Mouse (Mus musculus) skeletal muscle tissue, adult 2 months (tissue): ENCODE data around the gene Rasgef1b.

Experiments
- DNase-seq: peaks from one replicate; pipeline ENCODE4 v3.0.0-alpha.2; 2012; ENCODE audit warnings: low read depth, low spot score

Rasgef1b gene

DNA sequence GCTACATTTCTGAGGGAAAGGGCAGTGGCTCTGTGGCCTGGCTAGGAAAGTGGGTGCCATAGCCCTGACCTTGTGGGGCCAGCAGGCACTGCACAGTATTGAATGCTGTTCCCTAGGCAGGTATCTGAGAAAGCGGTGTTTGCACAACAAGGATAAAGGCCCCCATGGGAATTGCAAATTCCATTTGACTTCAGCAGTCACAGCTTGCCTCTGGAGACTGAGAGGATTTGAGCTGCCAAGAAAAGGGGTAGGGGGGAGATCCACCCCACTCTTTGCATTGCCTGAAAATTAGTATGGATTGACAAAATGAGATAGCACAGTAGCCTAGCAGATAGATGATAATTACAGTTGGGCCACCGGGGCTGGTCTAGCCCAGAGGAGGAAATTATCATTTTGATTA lies 326.1 kb downstream of the Rasgef1b start:
- no peak for DNase-seq

DNA sequence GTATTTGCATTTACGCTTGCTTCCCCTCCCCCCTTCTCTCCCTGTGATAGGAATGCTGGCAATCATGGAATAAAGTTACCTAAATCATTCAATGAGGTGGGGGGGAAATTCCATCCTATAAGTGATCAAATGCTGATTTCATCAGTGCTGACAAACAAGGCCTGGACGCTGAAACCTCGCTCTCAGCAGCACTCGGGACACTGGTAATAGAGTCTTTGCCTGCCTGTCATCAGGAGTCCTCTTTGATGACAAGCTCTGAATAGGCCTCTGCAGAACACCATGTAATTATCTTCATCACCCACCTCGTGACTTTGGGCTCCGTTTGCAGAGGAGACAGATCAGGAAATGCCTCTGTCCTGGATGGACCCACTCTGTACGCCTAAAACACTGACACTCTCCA lies 326.6 kb downstream of the Rasgef1b start:
- DNase-seq: no peak

DNA sequence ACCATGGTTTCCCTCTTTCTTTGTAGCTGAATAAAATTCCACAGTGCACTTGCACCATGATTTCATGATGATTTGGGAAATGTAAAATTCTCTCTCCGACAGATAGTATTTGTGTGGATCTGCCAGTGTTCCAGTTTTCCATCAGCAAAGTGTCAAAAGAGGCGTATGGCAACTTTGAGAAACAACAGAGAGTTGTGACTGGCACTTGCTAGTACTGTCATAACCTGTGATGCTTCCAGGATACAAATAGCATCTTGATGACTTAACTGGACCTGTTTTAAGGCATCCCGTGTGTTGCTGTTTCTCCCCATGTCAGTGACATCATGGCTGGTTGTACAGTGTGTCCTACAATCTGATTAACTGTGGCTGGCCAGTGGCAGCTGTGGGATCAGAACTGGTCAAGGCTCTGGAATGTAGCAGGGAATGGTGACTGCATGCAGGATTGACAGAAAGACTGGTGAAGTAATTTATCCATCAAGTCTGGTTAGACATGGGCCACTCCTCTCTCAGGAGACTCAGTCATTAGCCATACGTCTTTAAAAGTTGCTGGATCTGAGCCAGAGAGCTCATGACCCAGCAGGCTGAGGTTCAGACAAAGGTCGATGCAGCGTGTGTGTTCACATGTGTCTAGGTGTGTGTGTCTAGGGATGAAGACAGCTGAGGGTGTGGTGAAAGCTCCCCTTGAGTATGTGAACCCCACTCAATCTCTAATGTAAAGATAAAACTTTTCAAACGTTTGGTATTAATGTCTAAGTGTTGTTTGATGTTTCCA lies 328.8 kb downstream of the Rasgef1b start:
- DNase-seq: no peak

DNA sequence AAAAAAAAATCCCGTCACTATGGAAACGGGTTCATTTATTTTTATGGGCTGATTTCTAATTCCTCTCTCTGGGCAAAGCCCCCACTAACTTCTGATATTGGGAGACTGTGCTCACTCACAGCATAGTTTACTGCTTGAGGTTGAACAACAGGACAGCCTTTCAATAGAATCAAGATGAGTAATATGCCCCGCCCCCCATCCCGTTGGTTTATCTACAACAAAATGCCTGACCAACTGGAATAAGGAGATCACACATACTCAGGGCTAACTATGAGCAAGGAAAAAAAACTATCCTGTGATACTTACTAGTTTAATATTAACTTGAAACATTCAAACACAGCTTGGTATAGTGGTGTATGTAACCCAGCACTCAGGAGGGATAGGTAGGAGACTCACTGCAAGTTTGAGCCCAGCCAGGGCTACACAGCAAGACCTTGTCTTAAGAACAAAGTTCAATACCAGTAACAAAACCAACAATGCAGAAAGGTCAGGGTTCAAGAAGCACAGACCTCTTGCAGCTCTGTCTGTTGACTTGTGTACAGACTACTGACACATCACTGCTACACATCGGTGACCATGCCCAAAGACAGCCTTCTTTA lies 330.3 kb downstream of the Rasgef1b start:
- no peak for DNase-seq

GRCm38 (mm10) chr5:99394578-99394977 lies 334.3 kb downstream of the Rasgef1b start:
- no peak for DNase-seq

DNA sequence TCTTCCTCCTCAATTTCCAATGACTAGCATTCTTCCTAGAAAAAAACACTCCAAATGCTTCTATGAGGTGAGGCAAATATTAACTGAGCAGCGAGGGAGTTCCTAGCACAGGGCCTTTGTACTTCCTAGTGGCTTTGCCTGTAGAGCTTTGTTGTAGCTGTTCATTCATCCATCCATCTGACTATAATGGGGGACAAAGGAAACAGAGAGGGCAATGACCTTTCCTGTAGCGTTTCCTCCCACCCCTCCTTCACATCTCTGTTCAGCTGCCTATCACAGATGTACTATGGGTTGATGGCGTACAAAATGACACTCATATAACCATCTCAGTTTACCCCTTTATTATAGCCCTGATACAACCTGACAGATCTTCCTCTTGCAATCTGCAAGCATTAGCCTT lies 337.3 kb downstream of the Rasgef1b start:
- DNase-seq: no peak

- no peak for DNase-seq
Measured at GRCm38 (mm10) chr5:99390776-99391175, 338.1 kb downstream of the Rasgef1b start.

DNA sequence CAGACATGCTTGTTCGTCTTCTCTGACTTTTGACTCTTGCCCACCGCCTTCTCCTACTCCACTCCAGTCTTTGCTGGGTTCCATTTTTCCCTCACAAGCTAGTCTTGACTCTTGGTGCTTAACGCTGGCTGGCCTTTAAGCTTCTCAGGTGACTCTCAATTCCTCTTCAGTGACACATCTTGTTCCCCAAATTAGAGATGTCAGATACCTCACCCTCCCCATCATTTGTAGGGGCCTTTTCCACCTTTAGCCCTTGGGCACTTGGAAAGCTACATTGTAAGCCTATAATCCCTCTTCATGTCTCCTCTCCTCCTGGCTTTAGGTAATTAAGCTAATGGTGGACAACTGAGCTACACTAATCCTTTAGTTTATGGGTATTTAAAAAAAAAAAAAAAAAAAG lies 338.6 kb downstream of the Rasgef1b start:
- DNase-seq: no peak

- no peak for DNase-seq
Measured at GRCm38 (mm10) chr5:99388585-99389250, 340.1 kb downstream of the Rasgef1b start.

- no peak for DNase-seq
Measured at GRCm38 (mm10) chr5:99388131-99388530, 340.7 kb downstream of the Rasgef1b start.

DNA sequence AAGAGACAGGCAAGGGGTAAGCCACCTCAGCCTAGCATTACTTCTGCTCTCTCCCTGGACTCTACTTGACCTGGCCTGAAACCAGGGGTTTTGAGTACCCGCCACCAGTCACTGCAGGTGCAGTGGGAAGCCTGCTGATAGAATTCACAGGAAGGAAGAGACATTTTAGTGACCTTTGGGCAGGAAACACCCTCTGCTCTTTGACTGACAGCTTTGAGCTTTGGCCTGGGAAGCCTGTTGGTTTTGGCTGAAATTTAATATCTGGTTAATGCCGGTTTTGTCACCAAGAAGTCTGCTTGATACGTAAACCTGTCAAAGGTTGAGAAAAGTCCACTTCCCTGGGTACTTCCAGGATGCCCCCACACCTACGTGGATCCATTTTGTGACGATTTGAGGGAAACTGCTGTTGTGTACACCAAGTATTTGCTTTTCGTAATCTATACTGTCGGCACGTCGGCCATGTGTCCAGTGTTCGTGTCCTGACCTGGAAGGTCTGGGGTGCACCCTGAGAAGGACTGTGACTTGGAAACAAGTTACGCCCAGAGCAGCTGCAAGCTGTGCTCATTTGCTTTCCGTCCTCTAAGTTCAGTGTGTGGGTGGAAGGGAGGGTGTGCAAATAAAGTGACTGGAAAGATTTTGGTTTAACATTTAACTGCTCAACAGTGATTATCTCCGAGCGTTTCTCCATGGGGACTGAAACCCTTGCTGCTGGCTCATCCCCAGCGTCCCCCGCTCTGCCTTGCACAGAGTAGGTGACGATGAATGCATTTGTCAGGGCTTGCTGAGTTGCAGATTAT lies 341.5 kb downstream of the Rasgef1b start:
- peak; percentile 27 for DNase-seq

DNA sequence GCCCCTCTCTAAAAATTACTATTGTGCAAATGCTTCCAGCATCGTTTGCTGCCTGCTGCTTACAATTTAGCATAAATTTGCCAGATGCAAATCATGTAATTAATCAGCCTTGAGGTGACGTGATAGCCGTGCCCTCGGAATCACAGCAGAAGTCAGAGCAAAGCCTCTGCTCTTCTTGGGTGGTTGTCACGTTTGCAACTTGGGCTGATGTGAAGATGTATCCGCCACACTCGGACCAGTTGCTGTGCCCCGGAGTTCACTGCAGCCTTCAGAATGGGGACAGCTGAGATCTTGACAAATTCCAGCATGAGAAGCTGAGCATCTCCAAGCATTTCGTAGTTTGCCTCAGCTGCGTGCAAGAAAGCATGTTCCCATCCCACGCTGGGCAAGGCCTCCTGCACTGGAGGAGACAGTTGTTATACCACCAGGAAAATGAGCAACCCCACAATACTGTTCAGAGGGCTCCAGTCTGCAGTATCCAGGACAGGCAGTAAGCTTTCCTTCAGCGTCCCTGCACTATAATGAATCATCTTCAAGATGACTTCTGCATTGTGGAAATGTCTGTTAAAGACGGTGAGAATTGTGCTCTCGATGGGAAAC lies 342.5 kb downstream of the Rasgef1b start:
- DNase-seq: no peak

- no peak for DNase-seq
Measured at GRCm38 (mm10) chr5:99385737-99386136, 343.1 kb downstream of the Rasgef1b start.

DNA sequence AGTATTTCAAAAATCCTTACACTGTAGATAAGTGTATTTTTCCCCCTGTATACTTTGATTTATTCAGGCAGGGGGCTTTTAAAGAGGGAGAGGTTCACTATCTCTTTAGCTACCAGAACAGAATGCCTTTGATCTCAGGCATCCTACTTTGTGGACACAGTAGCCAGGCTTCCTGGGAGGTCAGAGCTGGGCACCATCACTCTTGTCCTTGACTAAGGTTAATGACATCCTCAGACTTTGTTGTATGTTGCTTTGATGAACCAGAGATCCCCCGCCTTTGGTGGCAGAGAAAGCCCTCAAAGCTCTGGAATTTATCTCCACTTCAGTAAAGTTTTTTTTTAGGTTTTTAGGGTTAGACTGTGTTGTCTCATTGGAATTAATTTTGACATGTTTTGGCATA lies 343.8 kb downstream of the Rasgef1b start:
- DNase-seq: no peak

- DNase-seq: no peak
Measured at GRCm38 (mm10) chr5:99383783-99384281, 345.0 kb downstream of the Rasgef1b start.

DNA sequence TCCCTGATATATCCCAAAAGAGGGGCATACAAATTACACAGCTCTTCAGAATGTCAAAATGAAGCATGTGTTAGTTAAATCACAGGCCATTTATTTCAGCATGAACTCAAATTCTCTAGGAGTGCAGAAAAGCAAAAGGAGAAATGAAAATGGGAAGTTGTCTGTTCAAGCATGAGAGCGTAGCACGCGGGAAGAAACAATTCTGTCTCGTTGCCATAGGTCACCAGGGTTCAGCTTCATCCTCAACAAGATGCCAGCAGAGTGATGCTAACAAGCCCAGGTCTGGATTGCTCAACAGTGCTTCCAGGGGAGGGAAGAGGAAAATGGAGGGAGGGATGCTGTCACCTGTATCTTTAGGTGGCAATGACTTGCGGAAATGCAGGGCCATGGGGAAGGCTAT lies 346.1 kb downstream of the Rasgef1b start:
- DNase-seq: peak; percentile 25

DNA sequence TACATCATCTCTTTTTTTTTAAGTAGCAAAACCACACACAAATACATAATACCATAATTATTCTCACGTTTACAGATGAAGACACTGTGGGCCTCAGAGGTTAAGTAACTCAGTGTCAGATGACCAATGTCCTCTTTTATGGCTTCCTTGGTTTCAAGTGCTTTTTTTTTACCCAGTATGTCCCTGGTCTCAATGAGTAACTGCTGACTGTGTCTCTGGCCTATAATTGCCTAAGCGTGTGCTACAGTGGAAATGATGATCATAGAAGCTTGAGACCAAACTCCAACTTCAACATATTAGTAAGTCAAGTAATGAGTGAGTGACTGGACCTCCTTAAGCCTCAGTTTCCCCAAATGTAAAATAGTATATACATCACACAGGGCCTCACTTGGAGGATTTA lies 347.2 kb downstream of the Rasgef1b start:
- DNase-seq: no peak

DNA sequence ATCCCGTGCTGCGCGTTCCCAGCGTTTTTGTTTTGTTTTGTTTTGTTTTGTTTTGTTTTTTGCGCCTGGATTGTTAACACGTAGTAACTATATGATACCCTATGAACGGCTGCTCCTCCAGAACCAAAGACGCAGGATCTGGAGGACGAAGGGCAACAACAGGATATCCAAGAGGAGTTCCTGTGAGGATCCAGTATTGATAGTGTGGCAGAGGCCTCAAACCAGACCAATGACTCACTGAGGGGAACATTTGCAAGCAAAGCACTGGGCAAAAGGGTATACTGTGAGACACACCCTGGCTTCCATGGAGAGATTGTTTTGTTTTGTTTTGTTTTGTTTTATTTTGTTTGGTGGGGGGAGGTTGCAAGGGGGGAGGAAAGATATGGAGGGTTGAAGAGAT lies 348.0 kb downstream of the Rasgef1b start:
- no peak for DNase-seq

DNA sequence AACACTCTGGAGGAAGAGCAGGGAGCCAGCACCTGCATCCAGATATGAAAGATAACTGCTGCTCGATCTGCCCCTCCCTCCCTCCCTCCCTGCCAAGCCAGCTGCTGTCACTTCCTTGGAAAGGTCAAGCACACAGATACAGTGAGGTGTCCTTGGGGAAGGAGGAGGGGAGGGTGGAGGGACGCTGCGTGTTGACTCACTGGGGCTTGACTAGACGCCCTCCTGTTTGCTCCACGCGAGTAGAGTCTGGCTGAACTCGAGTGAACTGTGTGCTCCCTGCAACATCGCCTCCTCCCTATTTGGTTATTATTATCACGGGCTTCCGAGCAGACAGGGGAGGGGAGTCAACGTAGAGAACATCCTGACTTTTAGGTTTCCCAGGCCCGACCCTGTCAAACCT lies 348.7 kb downstream of the Rasgef1b start:
- peak; percentile 47 for DNase-seq

GRCm38 (mm10) chr5:99378437-99379226 lies 350.2 kb downstream of the Rasgef1b start:
- no peak for DNase-seq

DNA sequence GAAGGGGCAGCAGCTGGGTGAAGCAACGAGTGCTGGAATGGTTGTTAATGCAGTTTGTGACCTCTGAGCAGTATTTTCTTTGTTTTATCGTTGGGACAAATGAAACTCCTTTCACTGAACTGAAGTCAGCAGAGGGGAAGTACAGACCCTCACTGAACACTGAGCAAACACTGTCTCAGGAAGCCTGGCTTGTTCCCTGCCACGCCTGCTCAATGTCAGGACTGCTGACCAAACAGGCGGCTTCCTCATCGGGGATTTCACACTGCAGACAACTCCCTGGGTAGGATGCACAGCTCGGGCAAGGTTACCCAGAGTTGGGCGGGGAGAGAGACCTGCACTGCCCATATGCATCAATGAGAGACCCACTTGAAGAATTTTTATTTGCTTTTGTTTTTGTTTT lies 353.1 kb downstream of the Rasgef1b start:
- DNase-seq: no peak
